Mouse (Mus musculus) right cerebral cortex, postnatal 36 days (tissue): ENCODE results near the gene Per1.

Experiments used
- DNase-seq, 2 experiments: peaks; one replicate each; pipeline ENCODE4 v3.0.0; 2022; ENCODE audit warnings: low spot score in 2 of 2, mixed read lengths in 1 of 2

Gene Per1

DNA sequence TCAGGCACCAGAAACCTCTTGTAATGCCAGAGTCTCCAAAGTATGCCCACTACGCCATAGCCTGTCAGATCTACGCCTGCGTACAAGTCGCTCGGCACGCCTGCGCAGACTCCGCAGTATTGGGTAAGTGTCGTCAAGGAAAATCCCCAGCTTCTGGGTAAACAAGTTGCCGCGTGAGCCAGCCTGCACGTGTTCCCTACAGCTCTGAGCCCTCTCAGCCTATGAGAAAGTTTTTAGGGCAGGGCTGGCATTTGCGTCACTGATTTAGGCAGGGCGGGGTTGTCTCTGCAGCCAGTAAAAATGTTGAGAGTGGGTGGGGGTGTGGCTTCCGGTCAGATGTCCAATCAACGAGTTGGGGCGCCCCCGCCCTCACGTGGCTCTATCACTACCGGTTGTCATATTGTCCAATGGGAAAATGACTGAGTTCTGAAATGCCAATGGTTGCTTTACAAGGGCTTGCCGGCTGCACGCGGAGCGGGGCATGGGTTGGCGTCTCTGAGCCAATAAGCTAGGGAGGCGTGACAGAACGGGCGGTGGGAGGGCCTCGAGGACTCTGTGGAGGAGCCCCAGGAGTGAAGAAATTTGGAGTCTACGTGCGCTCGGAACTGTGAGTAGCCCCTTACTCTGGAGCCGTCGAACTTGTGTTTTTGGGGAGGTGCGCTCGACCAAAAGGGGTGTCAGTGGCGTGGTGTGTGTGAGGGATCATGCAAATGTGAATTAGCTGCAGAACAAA, at the start of gene Per1:
Gene Per1, plus strand, starts transcription at position 521 of the 733 bp plus-strand sequence.
- DNase-seq, result peak; percentile 100

DNA sequence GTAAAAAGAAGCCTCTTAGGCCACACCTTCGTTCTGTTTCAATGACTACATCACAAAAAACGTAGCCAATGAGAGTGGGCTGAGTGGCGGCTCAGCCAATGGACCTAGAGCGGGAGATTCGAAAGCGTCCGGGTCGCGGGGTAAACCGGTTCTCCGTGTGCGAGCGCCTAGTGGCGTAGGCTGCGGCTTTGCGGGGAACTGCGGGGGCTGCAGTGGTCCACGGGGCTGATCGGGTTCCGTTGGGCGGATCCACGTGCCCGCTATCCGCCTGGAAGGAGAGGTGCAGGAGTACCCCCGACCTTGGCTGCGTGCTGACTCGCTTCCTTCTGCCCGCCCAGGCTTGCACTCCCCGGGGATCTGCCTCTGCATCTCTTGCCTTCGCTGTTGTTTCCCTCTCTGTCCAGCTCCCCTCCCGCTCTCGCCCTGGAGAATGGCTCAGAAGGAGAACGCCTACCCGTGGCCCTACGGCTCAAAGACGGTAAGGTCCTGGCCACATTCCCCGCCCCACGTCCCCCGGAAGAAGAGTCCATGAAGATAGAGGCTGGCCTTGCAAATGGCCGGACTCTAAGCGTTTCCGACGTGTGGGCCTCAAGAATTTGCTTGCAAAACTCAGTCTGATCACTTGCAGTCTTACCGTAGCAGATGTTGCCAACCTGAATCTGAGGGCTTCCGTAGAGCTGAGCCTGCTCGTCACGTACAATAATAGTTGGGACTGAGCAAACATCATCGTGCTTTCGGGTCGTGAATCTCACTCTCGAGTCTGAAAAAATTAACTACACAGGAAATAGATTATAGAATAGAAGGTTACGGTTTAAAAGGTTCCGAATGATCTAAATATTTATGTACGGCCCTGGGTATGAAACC, 49.3 kb upstream of the Per1 start, which contains the start of gene Aurkb:
Gene Aurkb, plus strand, starts transcription at position 117 of the 864 bp plus-strand sequence.
- DNase-seq, result peak in 1 of 2 experiments; percentile 55

DNA sequence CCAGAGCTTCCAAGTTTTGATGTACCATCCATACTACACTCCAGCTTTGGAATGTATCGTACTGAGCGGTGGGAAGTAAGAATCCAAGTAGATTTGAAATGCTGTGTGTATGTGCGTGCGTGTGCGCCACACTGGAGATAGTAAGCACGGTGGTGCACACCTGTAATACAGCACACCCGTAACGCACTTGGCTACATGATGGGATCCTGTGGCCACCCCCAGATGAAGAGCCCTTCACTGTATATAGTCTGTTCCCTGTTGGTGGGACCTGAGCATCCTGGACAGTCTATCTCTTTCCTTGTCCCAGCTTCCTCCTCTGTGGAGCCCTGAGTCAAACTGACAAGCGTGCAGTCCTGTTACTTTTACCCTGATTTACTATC, 48.6 kb upstream of the Per1 start:
- no peak for DNase-seq

DNA sequence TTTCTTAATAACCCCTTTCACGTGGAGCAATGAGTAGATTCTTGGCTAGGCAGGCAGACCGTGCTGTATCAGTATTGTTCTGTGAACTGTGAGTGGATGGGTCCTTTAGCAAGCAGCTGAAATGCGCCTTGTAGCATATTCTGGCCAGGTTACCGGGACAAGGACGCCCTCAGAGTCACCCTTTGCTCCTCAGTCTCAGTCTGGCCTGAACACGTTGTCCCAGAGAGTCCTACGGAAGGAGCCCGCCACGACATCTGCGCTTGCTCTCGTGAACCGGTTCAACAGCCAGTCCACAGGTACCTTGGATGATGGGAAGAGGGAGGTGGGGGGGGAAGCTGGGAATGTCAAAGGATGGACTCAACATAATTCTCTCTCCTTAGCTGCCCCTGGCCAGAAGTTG, 47.4 kb upstream of the Per1 start:
- no peak for DNase-seq

DNA sequence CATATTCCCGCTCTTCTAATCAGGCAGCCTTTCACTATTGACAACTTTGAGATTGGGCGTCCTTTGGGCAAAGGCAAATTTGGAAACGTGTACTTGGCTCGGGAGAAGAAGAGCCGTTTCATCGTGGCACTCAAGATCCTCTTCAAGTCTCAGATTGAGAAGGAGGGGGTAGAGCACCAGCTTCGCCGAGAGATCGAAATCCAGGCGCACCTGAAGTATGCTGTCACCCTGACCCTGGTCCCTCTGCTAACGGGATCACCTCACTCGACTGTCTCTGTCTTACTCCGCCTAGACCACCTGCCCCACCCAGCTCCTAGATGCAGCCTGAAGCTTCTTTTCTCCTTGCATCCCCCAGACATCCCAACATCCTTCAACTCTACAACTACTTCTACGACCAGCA, 46.9 kb upstream of the Per1 start:
- no peak for DNase-seq

DNA sequence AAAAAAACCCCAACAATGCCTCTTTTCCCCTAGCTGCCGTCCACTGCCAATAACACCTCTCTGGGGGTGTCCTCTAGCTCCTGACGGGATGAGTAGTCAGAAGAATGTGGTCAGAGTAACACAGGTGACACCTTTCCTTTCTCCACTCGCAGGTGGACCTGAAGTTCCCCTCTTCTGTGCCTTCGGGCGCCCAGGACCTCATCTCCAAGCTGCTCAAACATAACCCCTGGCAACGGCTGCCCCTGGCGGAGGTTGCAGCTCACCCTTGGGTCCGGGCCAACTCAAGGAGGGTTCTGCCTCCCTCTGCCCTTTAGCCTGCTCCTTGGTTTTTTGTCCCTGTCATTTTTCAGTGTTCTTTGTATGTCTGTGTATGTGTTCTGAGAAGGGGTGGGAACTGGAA, 44.3 kb upstream of the Per1 start:
- no peak for DNase-seq

DNA sequence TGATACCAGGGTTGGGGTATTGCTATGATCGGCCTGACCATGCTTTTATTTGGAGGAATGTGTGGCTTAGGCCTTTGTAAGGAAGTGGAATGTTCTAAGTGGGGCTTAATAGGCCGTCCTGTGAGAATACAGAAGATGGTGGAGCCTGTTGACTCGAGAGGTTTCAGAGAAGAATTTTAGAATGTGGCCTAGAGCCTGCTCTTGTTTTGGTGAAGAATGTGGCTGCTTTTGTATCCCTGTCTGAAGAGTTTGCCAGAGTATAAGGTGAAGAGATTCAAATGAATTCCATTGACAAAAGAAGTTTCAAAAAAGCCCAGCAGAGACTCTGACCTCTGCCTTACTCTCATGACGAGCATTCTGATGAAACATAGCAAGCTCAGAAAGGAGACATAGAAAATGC, 43.2 kb upstream of the Per1 start:
- no peak for DNase-seq

DNA sequence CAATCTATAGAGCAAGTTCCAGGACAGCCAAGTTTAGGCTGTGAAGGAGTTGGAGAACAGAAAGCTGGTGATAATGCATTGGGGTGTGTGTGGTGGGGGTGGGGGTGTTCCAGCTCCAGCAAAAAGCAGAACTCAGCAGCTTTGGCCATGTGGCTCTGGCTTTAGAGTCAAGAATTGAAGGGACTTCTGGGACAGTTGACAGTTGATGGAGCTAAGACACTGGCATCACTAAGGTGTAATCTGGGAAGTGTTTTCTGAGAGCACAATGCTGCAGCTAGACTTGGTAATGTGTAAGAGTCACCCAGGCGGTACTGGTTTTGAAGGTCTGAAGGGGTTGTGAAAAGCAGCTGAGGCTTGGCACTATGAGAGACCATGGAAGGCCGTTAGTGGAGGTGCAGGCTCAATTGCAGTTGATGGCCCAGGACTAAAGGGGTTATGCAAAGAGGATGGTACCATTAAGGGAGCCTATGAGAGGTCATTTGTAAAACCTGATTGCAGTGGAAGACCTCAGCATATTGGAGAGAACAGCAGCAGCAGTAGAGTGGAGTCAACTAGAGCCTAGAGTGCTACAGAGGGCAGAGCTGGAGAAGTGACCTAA, 42.1 kb upstream of the Per1 start:
- DNase-seq, result no peak

DNA sequence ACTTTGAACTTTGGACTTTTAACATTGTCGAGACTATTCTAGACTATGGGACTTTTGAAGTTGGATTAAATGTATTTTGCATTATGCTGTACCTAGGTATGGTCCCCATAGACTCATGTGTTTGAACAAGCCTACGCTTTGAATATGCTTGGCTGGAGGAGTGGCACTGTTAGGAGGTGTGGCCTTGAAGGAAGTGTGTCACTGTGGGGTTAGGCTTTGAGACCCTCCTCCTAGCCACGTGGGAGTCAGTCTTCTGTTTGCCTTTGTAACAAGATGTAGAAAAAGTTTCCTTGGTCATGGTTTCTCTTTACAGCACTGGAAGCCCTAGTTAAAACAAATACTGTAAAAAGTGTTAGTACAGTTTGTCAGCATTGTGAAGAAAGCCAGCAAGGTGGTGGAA, 41.2 kb upstream of the Per1 start:
- DNase-seq, result no peak

DNA sequence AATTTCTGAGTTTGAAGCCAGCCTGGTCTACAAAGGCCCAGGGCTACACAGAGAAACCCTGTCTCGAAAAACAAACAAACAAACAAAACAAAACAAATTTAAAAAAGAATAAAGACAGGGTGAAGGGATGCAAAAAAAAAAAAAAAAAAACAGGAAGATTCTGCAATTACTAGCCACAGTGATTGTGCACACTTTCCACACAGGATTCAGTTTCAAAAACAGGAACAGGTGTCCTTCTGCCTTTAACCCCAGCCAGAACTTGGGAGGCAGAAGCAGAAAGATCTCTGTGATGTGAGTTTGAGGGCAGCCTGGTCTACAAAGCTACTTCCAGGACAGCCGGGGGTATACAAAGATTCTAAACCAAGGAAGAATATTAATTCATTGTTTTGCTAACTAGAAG, 36.8 kb upstream of the Per1 start:
- no peak for DNase-seq

DNA sequence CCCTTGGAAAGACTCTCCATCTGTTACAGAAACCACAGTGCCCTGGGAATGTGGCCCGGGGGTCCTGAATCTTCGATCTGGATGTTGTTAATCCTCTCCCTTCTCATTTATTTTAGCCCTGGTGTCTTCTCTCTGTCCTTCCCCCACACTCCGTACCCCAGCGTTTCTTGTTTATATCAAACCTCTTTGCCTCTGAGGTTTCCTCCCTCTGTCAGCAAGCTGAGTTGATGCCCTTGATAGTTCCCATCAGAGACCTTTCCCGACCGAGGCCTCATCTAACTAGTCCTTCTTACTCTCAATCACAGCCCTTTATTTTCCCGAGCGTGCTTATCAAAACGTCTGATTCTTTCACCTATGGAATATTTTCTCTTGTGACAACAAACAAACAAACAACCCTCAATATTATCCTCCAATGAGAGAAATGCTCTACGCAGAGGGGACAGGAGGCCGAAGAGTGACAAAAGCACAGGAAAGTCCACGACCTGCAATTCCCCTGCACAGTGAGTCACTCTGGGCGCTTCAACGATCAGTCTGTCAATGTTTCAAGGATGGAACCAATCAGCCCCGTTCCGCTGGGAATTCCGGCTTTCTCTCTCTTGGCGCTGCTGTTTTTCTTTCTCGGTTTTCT, 36.2 kb upstream of the Per1 start:
- no peak for DNase-seq

DNA sequence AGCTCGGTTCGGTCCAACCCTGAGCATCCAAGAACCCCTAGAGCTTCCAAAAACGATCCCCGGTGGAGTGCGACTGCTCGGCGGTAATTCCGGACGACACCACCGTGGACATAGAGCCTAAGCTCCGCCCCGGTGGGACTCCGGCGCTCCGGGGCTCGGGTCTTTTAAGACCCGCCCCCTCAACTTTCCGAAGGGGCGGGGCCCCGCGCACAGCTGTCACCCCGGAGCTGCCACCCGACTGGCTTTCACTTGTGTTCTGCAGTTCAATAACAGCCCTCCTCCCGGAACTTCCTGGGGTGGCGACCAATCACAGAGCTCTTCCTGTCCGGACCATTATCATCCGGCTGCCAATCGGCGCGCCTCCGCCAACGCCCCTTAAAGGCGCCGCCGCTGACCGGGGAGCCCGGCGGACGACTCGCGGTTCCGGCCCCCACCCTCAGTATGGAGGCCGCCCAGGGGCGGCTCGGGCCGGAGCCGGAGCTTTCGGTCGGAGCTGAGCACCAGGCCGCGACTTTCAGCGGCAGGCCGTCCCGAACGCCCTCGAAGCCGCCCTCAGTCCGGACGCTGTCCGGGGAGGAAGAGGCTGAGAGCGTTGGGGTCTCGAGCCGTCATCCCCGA, 35.6 kb upstream of the Per1 start, which contains the start of gene Borcs6:
Gene Borcs6, plus strand, starts transcription at position 361 of the 618 bp plus-strand sequence.
- DNase-seq, result peak; percentile 97 to 98

DNA sequence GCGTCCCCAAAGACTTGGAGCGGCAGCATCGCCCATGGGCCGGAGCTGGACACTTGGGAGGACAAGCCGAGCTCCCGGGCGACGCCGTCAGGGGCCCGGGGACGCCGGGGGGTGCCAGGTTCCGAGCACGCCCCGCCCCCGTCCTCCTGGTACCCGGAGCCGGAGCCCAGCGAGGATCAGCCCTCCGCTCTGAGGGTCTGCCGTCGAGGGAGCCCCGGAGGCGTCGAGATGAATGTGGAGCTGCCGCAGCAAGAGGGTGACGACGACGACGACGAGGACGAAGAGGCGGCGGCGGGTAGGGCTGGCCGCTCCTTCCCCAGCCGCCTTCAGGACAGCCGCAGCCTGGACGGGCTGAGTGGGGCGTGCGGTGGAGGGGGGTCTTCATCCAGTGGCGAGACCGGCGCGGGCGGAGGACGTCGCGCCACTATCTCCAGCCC, 35.0 kb upstream of the Per1 start:
- no peak for DNase-seq

DNA sequence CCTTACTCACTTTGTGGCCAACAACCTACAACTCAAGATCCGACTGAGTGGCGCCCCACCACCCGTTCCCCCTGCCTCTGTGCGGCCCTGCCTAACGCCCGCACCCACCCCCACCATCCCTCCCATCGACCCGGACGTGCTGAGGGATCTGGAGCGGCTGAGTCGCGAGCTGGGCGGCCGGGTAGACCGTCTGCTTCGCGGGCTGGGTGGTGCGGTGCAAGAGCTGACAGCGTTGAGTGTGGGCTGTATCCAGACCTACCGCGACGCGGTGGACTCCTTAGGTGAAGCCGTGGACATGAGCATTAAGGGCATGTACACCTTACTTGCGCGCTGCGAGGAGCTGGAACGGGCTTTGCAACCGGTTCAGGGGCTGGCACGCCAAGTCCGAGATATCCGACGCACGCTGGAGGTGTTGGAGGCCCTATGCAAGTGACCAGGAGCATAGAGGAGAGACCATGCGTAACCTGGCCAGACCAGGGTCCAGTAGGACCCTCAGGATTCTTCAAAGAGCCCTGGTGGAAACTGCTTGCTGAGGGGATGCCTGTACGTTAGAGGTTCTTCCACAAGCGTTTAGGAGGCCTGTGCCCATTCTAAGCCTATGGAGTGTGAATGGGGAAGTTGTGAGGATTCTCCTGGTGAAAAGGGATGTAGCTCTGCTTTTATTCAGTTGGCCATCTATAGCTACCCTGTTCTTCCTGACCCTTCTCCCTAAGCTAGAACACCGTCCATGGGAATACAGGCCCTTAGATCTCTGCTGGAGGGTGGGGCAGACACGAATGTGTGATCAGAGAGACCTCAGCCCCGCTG, 34.4 kb upstream of the Per1 start:
- no peak for DNase-seq

DNA sequence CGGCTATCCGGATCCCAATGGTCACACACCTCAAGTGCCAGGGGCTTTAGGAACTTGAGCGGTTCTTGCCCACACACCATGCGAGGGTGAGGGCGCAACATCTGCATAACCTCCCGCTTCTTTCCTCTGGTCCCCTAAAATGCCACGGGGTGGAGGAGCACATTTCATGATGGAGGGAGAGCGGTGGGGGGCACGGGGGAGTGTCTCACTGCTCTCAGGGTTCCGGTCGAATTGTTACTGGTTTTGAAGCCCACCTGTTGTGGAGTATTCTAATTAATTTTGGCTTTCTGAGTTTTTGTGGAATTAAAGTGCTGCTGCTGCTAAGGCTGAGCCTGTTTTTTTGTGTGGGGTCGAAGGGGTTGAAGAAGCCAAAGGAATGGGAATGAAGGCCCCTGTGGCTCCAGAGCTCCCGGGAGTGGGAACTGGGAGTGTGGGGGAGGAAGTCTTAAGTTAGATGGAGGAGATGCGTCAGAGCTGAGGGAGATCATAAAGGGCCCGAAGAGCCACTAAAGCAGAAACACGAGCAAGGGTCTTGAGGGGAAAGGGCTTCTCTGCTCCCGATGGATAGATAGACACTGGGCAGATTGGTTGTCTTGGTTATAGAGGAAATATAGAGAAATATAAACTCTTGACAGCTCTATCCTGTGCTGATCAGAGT, 33.6 kb upstream of the Per1 start:
- no peak for DNase-seq

DNA sequence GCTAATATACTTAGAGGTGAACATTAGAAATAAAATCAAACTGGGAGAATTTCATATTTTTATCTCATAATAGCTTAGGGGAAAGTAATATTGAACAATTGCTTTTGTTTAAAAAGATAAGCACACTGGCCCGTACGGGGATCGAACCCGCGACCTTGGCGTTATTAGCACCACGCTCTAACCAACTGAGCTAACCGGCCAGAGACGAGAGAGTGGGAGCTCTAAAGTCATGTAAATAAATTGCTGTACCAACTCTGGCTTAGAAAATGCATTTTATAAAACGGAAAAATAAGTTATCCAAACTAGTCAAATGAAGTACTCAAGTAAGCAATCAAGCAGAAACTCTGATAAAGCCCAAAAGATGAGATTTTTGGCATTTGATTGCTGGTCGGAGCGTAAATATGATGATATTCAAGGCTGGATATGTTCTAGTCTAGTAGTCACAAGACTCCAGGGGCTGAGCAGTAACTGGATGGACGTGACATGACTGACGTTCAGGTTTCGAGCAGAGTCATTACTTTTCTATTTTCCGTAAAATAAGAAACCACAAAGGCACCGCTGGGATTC, 32.7 kb upstream of the Per1 start:
- DNase-seq, result peak; percentile 61 to 67

DNA sequence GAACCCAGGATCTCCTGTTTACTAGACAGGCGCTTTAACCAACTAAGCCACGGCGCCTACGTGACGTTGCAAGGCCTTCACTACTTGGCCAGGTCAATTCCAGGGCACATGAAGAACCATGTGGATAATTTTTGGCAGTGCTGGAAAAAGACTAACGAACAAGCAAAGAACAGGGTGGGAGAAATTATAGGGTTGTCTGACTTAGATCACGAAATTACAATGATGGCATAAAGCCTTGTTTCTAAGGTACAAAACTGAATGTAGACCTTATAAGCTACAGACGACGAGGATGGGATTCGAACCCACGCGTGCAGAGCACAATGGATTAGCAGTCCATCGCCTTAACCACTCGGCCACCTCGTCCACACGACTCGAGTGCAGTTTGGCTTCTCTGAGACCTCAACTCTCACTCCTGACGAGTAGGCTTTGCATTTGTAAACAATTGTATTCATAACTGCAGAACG, 32.2 kb upstream of the Per1 start:
- DNase-seq, result peak; percentile 93

DNA sequence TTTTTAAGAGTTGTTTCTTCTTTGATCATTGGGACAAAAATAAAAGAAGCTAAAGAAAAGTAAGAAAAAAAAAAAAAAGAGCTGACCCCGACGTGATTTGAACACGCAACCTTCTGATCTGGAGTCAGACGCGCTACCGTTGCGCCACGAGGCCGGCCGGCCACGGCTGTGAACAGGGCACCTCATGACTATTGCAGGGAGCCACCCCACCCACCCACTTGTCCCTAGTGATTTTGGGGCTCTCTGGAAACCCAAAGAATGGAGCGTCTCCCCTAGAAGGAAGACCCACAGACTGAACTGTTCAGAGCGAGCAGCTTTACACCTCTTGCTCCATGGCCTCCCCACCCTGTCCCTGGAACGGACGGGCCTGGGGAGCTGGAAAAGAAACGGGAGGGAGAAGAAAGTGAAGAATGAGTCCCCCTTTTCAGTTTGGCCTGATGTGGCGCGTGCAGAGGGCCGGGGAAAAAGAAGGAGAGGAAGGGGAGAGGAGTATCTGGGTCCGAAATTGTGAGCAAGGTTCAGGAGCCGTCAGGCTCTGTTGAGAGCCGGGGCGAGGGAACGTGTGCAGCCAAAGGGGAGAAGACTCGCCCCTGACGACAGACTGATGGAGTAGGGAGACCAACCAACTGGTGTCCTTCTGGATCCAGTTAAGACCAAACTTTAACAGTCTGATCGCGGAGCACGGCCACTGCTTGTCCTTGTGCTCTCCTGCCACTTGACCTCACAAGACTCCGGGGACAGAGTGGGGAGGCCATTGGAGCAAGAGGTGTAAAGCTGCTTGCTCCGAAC, 31.4 kb upstream of the Per1 start:
- DNase-seq, result peak in 1 of 2 experiments; percentile 59
